Mouse (Mus musculus): Measurements from ENCODE around the gene Nup98. TPM values are rescaled to one million over a fixed set of nuclear protein-coding genes. Genes with fewer than 3 reads are reported as not detected.

The Nup98 gene
- polyA plus RNA-seq, 1 experiment = not detected

GRCm38 (mm10) chr7:102102241-102102640 is 107.7 kb downstream of the Nup98 start:
- TF ChIP-seq CTCF (IDR thresholded peaks at IDR 0.05; ENCODE audit: insufficient read depth, low read depth, low read length) (no peak), POLR2A (IDR thresholded peaks at IDR 0.05; ENCODE audit: insufficient read depth, low read depth, low read length) (no peak)
- H3K4me3 ChIP-seq (ENCODE audit: insufficient read depth, low read depth, low read length) = no peak overlapping the region
- 71% methylated on average over 8 of the region's 8 CpGs for WGBS
- peaks cover 21% of the 10 kb centered on the region for H3K4me1 ChIP-seq (ENCODE audit: control insufficient read depth, insufficient read depth, low read length)
- no peak overlapping the region for H3K27ac ChIP-seq (ENCODE audit: insufficient read depth, low read depth, low read length)

- no peak within 1 kb of the TSS for H3K4me3 ChIP-seq (ENCODE audit: insufficient read depth, low read depth, low read length)
- WGBS = 82% methylated on average over 5 of the region's 5 CpGs
- no peak for TF ChIP-seq POLR2A (IDR thresholded peaks at IDR 0.05; ENCODE audit: insufficient read depth, low read depth, low read length)
- no peak for TF ChIP-seq CTCF (IDR thresholded peaks at IDR 0.05; ENCODE audit: insufficient read depth, low read depth, low read length)
- H3K27ac ChIP-seq (ENCODE audit: insufficient read depth, low read depth, low read length) = no peak within 1 kb of the TSS
- H3K4me1 ChIP-seq (ENCODE audit: control insufficient read depth, insufficient read depth, low read length) = peaks cover 14% of the 10 kb centered on the region
Measured at GRCm38 (mm10) chr7:102101487-102101886, 108.5 kb downstream of the Nup98 start, which contains the start of gene Art1. TSS of gene Art1 (plus strand) at chr7:102101743.

GRCm38 (mm10) chr7:102100868-102101267 is 109.1 kb downstream of the Nup98 start:
- Histone ChIP-seq H3K27ac (ENCODE audit: insufficient read depth, low read depth, low read length) (no peak overlapping the region), H3K4me3 (ENCODE audit: insufficient read depth, low read depth, low read length) (no peak overlapping the region), H3K4me1 (ENCODE audit: control insufficient read depth, insufficient read depth, low read length) (peaks cover 14% of the 10 kb centered on the region)
- no peak for TF ChIP-seq CTCF (IDR thresholded peaks at IDR 0.05; ENCODE audit: insufficient read depth, low read depth, low read length)
- no peak for TF ChIP-seq POLR2A (IDR thresholded peaks at IDR 0.05; ENCODE audit: insufficient read depth, low read depth, low read length)
- WGBS = 76% methylated on average over 5 of the region's 5 CpGs

GRCm38 (mm10) chr7:102099760-102100661 is 110.0 kb downstream of the Nup98 start:
- WGBS = 11% methylated on average over 30 of the region's 30 CpGs
- Histone ChIP-seq H3K4me3 (ENCODE audit: insufficient read depth, low read depth, low read length) (peak overlapping the region; percentile 20), H3K4me1 (ENCODE audit: control insufficient read depth, insufficient read depth, low read length) (peaks cover 14% of the 10 kb centered on the region), H3K27ac (ENCODE audit: insufficient read depth, low read depth, low read length) (no peak overlapping the region)
- TF ChIP-seq POLR2A (IDR thresholded peaks at IDR 0.05; ENCODE audit: insufficient read depth, low read depth, low read length) = no peak
- TF ChIP-seq CTCF (IDR thresholded peaks at IDR 0.05; ENCODE audit: insufficient read depth, low read depth, low read length) = no peak

GRCm38 (mm10) chr7:102087336-102087735 is 122.6 kb downstream of the Nup98 start:
- Histone ChIP-seq H3K4me3 (ENCODE audit: insufficient read depth, low read depth, low read length) (no peak overlapping the region), H3K27ac (ENCODE audit: insufficient read depth, low read depth, low read length) (no peak overlapping the region), H3K4me1 (ENCODE audit: control insufficient read depth, insufficient read depth, low read length) (no peaks in the 10 kb centered on the region)
- TF ChIP-seq CTCF (IDR thresholded peaks at IDR 0.05; ENCODE audit: insufficient read depth, low read depth, low read length) = no peak
- TF ChIP-seq POLR2A (IDR thresholded peaks at IDR 0.05; ENCODE audit: insufficient read depth, low read depth, low read length) = no peak
- 83% methylated on average over 4 of the region's 4 CpGs for WGBS

GRCm38 (mm10) chr7:102084041-102084696 is 125.8 kb downstream of the Nup98 start:
- no peak for TF ChIP-seq POLR2A (IDR thresholded peaks at IDR 0.05; ENCODE audit: insufficient read depth, low read depth, low read length)
- no peak for TF ChIP-seq CTCF (IDR thresholded peaks at IDR 0.05; ENCODE audit: insufficient read depth, low read depth, low read length)
- Histone ChIP-seq H3K4me3 (ENCODE audit: insufficient read depth, low read depth, low read length) (no peak overlapping the region), H3K27ac (ENCODE audit: insufficient read depth, low read depth, low read length) (no peak overlapping the region), H3K4me1 (ENCODE audit: control insufficient read depth, insufficient read depth, low read length) (no peaks in the 10 kb centered on the region)
- WGBS = 91% methylated on average over 26 of the region's 26 CpGs

- TF ChIP-seq POLR2A (IDR thresholded peaks at IDR 0.05; ENCODE audit: insufficient read depth, low read depth, low read length) = no peak
- TF ChIP-seq CTCF (IDR thresholded peaks at IDR 0.05; ENCODE audit: insufficient read depth, low read depth, low read length) = no peak
- WGBS = 82% methylated on average over 5 of the region's 5 CpGs
- Histone ChIP-seq H3K27ac (ENCODE audit: insufficient read depth, low read depth, low read length) (no peak within 1 kb of the TSS), H3K4me3 (ENCODE audit: insufficient read depth, low read depth, low read length) (no peak within 1 kb of the TSS), H3K4me1 (ENCODE audit: control insufficient read depth, insufficient read depth, low read length) (no peaks in the 10 kb centered on the region)
Measured at GRCm38 (mm10) chr7:102082816-102083215, 127.2 kb downstream of the Nup98 start, which contains the start of gene Trpc2. TSS of gene Trpc2 (plus strand) at chr7:102083116.

GRCm38 (mm10) chr7:102081784-102082183 is 128.2 kb downstream of the Nup98 start:
- 98% methylated on average over 5 of the region's 5 CpGs for WGBS
- H3K4me1 ChIP-seq (ENCODE audit: control insufficient read depth, insufficient read depth, low read length) = no peaks in the 10 kb centered on the region
- no peak for TF ChIP-seq CTCF (IDR thresholded peaks at IDR 0.05; ENCODE audit: insufficient read depth, low read depth, low read length)
- TF ChIP-seq POLR2A (IDR thresholded peaks at IDR 0.05; ENCODE audit: insufficient read depth, low read depth, low read length) = no peak

GRCm38 (mm10) chr7:102080311-102080710 is 129.7 kb downstream of the Nup98 start:
- Histone ChIP-seq H3K27ac (ENCODE audit: insufficient read depth, low read depth, low read length) (no peak overlapping the region), H3K4me1 (ENCODE audit: control insufficient read depth, insufficient read depth, low read length) (no peaks in the 10 kb centered on the region), H3K4me3 (ENCODE audit: insufficient read depth, low read depth, low read length) (no peak overlapping the region)
- TF ChIP-seq CTCF (IDR thresholded peaks at IDR 0.05; ENCODE audit: insufficient read depth, low read depth, low read length) = no peak
- TF ChIP-seq POLR2A (IDR thresholded peaks at IDR 0.05; ENCODE audit: insufficient read depth, low read depth, low read length) = no peak
- WGBS = 95% methylated on average over 8 of the region's 8 CpGs

More at GRCm38 (mm10) chr7:102081784-102082183, 128.2 kb downstream of the Nup98 start:
- H3K4me3 ChIP-seq (ENCODE audit: insufficient read depth, low read depth, low read length) = no peak overlapping the region
- H3K27ac ChIP-seq (ENCODE audit: insufficient read depth, low read depth, low read length) = no peak overlapping the region
